24 mouse cellular contexts compared by ENCODE assay signal in genomic region chr6:26015388-26015787, GRCm38 (mm10).
DNase-seq lines count a peak whose midpoint lies in the region; ATAC-seq and TF ChIP-seq lines count a peak whose summit lies in the region.
"Had no signal": no experiment of that assay in that cellular context is flagged by ENCODE, and none has a peak within 500 bp of the region (broad histone marks: within the 10 kb centered on the region; RNA-seq: fewer than 3 reads in every experiment).

No protein-coding gene starts in this region.

- no peak overlapping the region for H3K4me3 ChIP-seq in forebrain, embryonic 11.5 days (ENCODE audit: low read depth, low read length)
- no peak overlapping the region for H3K4me3 ChIP-seq in forebrain, embryonic 13.5 days
- H3K4me3 ChIP-seq in heart, embryonic 10.5 days: no peak overlapping the region
- H3K4me3 ChIP-seq in lung, embryonic 15.5 days: no peak overlapping the region
- no peak overlapping the region for H3K4me3 ChIP-seq in stomach, embryonic 16.5 days (replicated peaks; ENCODE audit: low read length)
- H3K4me3 ChIP-seq in stomach, postnatal 0 days (ENCODE audit: low read depth, low read length): no peak overlapping the region
- H3K4me3 ChIP-seq: embryonic facial prominence, embryonic 13.5 days; embryonic facial prominence, embryonic 15.5 days; erythroblast, embryonic 14.5 days; forebrain, embryonic 10.5 days had no signal

- H3K36me3 ChIP-seq in forebrain, embryonic 11.5 days (ENCODE audit: control insufficient read depth, insufficient read depth, low read length): no peaks in the 10 kb centered on the region
- H3K36me3 ChIP-seq in forebrain, embryonic 13.5 days (ENCODE audit: poor library complexity, severe bottlenecking): no peaks in the 10 kb centered on the region
- H3K36me3 ChIP-seq in heart, embryonic 10.5 days: no peaks in the 10 kb centered on the region
- H3K36me3 ChIP-seq in lung, embryonic 15.5 days: no peaks in the 10 kb centered on the region
- no peaks in the 10 kb centered on the region for H3K36me3 ChIP-seq in stomach, embryonic 16.5 days (ENCODE audit: control insufficient read depth, insufficient read depth, low read length)
- no peaks in the 10 kb centered on the region for H3K36me3 ChIP-seq in stomach, postnatal 0 days (ENCODE audit: control insufficient read depth, insufficient read depth, low read length)
- H3K36me3 ChIP-seq: embryonic facial prominence, embryonic 13.5 days; embryonic facial prominence, embryonic 15.5 days; forebrain, embryonic 10.5 days had no signal

- 93% methylated on average over 6 of the region's 6 CpGs for WGBS in forebrain, embryonic 11.5 days
- 88% methylated on average over 6 of the region's 6 CpGs for WGBS in forebrain, embryonic 13.5 days
- WGBS in heart, embryonic 10.5 days: 75% methylated on average over 6 of the region's 6 CpGs
- 76% methylated on average over 6 of the region's 6 CpGs for WGBS in lung, embryonic 15.5 days
- WGBS in stomach, embryonic 16.5 days: 80% methylated on average over 6 of the region's 6 CpGs
- WGBS in stomach, postnatal 0 days: 88% methylated on average over 6 of the region's 6 CpGs

- 0 out of 2 replicates have a peak, but pooled peaks have one; percentile 24 for ATAC-seq in forebrain, embryonic 11.5 days (replicated peaks; ENCODE audit: low FRiP score)
- no peak for ATAC-seq in forebrain, embryonic 13.5 days
- peak; percentile 57; the same call in 1 of the 2 replicates for ATAC-seq in lung, embryonic 15.5 days (ENCODE audit: borderline replicate concordance, extremely low read depth, low FRiP score, low TSS enrichment)
- ATAC-seq in stomach, embryonic 16.5 days (ENCODE audit: insufficient read depth, low FRiP score): peak; percentile 40; the same call in 1 of the 2 replicates
- no peak for ATAC-seq in stomach, postnatal 0 days (ENCODE audit: low FRiP score, low TSS enrichment)
- ATAC-seq: forebrain, embryonic 14.5 days; forebrain, embryonic 16.5 days had no signal

- no peaks in the 10 kb centered on the region for H3K27me3 ChIP-seq in forebrain, embryonic 11.5 days (ENCODE audit: control insufficient read depth, insufficient read depth, low read length)
- H3K27me3 ChIP-seq in forebrain, embryonic 13.5 days: no peaks in the 10 kb centered on the region
- H3K27me3 ChIP-seq in heart, embryonic 10.5 days (ENCODE audit: insufficient read depth, poor library complexity, severe bottlenecking): no peaks in the 10 kb centered on the region
- H3K27me3 ChIP-seq in lung, embryonic 15.5 days: no peaks in the 10 kb centered on the region
- no peaks in the 10 kb centered on the region for H3K27me3 ChIP-seq in stomach, embryonic 16.5 days (ENCODE audit: control insufficient read depth, insufficient read depth, low read length)
- H3K27me3 ChIP-seq in stomach, postnatal 0 days (ENCODE audit: control insufficient read depth, insufficient read depth, low read length): no peaks in the 10 kb centered on the region
- H3K27me3 ChIP-seq: embryonic facial prominence, embryonic 13.5 days; embryonic facial prominence, embryonic 15.5 days had no signal

- H3K9ac ChIP-seq in forebrain, embryonic 11.5 days (ENCODE audit: low read length): no peak overlapping the region
- H3K9ac ChIP-seq in forebrain, embryonic 13.5 days: no peak overlapping the region
- H3K9ac ChIP-seq in lung, embryonic 15.5 days: no peak overlapping the region
- H3K9ac ChIP-seq in stomach, embryonic 16.5 days (ENCODE audit: low read length): no peak overlapping the region
- no peak overlapping the region for H3K9ac ChIP-seq in stomach, postnatal 0 days (ENCODE audit: low read length)
- H3K9ac ChIP-seq: embryonic facial prominence, embryonic 13.5 days; embryonic facial prominence, embryonic 15.5 days had no signal

- no peaks in the 10 kb centered on the region for H3K4me1 ChIP-seq in forebrain, embryonic 11.5 days (replicated peaks; ENCODE audit: control insufficient read depth, insufficient read depth, low read length)
- no peaks in the 10 kb centered on the region for H3K4me1 ChIP-seq in forebrain, embryonic 13.5 days
- no peaks in the 10 kb centered on the region for H3K4me1 ChIP-seq in heart, embryonic 10.5 days
- H3K4me1 ChIP-seq in lung, embryonic 15.5 days: no peaks in the 10 kb centered on the region
- no peaks in the 10 kb centered on the region for H3K4me1 ChIP-seq in stomach, embryonic 16.5 days (ENCODE audit: control insufficient read depth, insufficient read depth, low read length)
- no peaks in the 10 kb centered on the region for H3K4me1 ChIP-seq in stomach, postnatal 0 days (replicated peaks; ENCODE audit: control insufficient read depth, insufficient read depth)
- H3K4me1 ChIP-seq: embryonic facial prominence, embryonic 13.5 days; embryonic facial prominence, embryonic 15.5 days; forebrain, embryonic 10.5 days had no signal

- no peak overlapping the region for H3K27ac ChIP-seq in forebrain, embryonic 11.5 days (ENCODE audit: low read depth, low read length)
- H3K27ac ChIP-seq in forebrain, embryonic 13.5 days: no peak overlapping the region
- H3K27ac ChIP-seq in heart, embryonic 10.5 days: no peak overlapping the region
- no peak overlapping the region for H3K27ac ChIP-seq in lung, embryonic 15.5 days
- no peak overlapping the region for H3K27ac ChIP-seq in stomach, embryonic 16.5 days (ENCODE audit: low read length)
- no peak overlapping the region for H3K27ac ChIP-seq in stomach, postnatal 0 days (replicated peaks)
- H3K27ac ChIP-seq: embryonic facial prominence, embryonic 13.5 days; embryonic facial prominence, embryonic 15.5 days; forebrain, embryonic 10.5 days had no signal

- no peak overlapping the region for H3K4me2 ChIP-seq in forebrain, embryonic 11.5 days (ENCODE audit: low read depth, low read length, severe bottlenecking)
- H3K4me2 ChIP-seq in forebrain, embryonic 13.5 days: no peak overlapping the region
- no peak overlapping the region for H3K4me2 ChIP-seq in lung, embryonic 15.5 days
- H3K4me2 ChIP-seq in stomach, embryonic 16.5 days (ENCODE audit: low read depth, low read length): no peak overlapping the region
- no peak overlapping the region for H3K4me2 ChIP-seq in stomach, postnatal 0 days (replicated peaks; ENCODE audit: low read depth)
- H3K4me2 ChIP-seq: embryonic facial prominence, embryonic 13.5 days; embryonic facial prominence, embryonic 15.5 days had no signal

- no peak for TF ChIP-seq CTCF in stomach, postnatal 0 days (IDR thresholded peaks at IDR 0.05; ENCODE audit: low read depth)

- no peak for DNase-seq in forebrain, embryonic 11.5 days (ENCODE audit: low spot score)
- peak; percentile 64 for DNase-seq in heart, embryonic 10.5 days (ENCODE audit: low spot score)
- DNase-seq in heart, postnatal 36 days: no peak
- no peak for DNase-seq in lung, postnatal 25 days (ENCODE audit: low spot score)
- DNase-seq in stomach, postnatal 0 days (ENCODE audit: low spot score): no peak
- DNase-seq: adrenal gland, adult 2 months; adrenal gland, postnatal 10 days; adrenal gland, postnatal 25 days; cerebellum, adult 11 months; cerebellum, adult 18-20 months; cerebellum, adult 8-10 months; cerebellum, adult 9-11 months; cerebellum, postnatal 14 days; cerebellum, postnatal 36 days; embryo, embryonic 11 days had no signal

- no peaks in the 10 kb centered on the region for H3K9me3 ChIP-seq in forebrain, embryonic 11.5 days (ENCODE audit: control insufficient read depth, low read length)
- no peaks in the 10 kb centered on the region for H3K9me3 ChIP-seq in forebrain, embryonic 13.5 days (replicated peaks)
- H3K9me3 ChIP-seq in heart, embryonic 10.5 days: no peaks in the 10 kb centered on the region
- no peaks in the 10 kb centered on the region for H3K9me3 ChIP-seq in lung, embryonic 15.5 days
- H3K9me3 ChIP-seq in stomach, embryonic 16.5 days (replicated peaks; ENCODE audit: control insufficient read depth, low read length): no peaks in the 10 kb centered on the region
- no peaks in the 10 kb centered on the region for H3K9me3 ChIP-seq in stomach, postnatal 0 days (ENCODE audit: control insufficient read depth, low read length)
- H3K9me3 ChIP-seq: embryonic facial prominence, embryonic 13.5 days; embryonic facial prominence, embryonic 15.5 days; forebrain, embryonic 10.5 days had no signal

- no peak for TF ChIP-seq EP300 in stomach, postnatal 0 days (optimal IDR thresholded peaks at IDR 0.05)

- intact Hi-C loops in heart, postnatal 36 days (cut with DNase I): no loop called here

Comparison
In these comparisons a context has a peak if more than half of its experiments do, and no peak if none do; other contexts are left out.
1. ATAC-seq: peak in forebrain, embryonic 11.5 days (single experiment), lung, embryonic 15.5 days (single experiment) and stomach, embryonic 16.5 days (single experiment); none in forebrain, embryonic 13.5 days (single experiment) and stomach, postnatal 0 days (single experiment).